Mouse (Mus musculus): ENCODE results near the gene Gm20388.

The Gm20388 gene

DNA sequence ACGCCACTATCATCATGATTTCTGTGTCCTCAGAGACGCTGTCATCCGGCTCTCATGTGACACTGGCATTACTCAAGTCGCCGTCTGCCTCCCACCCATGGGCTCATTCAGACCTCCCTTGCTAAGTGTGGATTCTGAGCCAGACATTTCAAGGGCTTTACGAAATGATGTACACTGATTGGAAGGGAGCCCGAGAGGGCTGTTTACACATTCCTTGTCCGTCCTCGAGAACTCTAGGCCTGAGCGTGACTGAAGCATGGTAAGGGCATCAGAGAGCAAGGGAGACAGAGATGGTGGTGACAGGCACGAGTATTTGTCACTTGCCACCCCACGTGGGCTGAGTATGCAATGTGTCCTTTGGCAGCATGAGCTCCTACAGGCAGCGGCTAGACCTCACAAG lies 4271.6 kb downstream of the Gm20388 start:
- DNase-seq (ENCODE audit: low spot score) = no peak

DNA sequence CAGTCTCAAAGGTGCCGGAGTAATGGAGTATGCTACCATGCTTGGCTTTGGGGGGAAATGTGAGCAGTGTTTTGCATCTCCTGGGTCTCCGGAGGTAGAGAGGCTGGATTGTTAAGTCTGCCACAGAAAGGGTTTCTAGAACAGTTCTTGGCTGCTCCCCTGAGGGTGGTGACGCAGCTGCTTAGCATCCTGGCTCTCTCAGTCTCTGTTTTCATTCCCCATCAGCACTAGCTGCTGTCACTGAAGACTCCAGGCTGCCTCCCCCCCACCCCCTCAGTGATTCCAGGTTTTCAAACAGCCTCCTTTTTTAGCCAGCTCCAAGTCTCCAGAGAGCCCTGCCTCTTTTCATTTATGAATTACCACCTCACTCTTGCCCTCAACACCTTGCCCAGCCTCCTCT lies 4273.4 kb downstream of the Gm20388 start:
- DNase-seq (ENCODE audit: low spot score) = no peak

DNA sequence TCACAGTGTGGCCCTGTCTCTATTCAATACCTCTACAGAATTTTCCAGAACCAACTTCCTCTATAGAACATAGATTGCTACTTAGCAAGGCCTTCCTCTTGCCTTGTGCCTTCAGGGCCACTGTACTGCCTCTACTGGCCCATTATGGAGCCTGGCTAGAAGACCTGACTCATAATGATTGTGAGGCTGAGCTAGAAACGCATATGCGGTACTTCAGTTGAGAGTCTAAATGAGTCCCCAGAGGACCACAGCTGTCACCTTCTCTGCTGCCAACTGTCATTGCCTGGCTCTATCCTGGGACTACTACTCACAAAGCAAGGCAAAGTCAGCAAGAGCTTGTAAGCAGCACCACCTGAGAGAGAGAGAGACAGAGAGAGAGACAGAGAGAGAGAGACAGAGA lies 4273.9 kb downstream of the Gm20388 start:
- DNase-seq (ENCODE audit: low spot score) = no peak

GRCm38 (mm10) chr8:124185081-124185480 lies 4274.4 kb downstream of the Gm20388 start:
- no peak for DNase-seq (ENCODE audit: low spot score)

- DNase-seq (ENCODE audit: low spot score) = no peak
These were observed 4279.7 kb downstream of the Gm20388 start for GRCm38 (mm10) chr8:124190388-124190787.

- no peak for DNase-seq (ENCODE audit: low spot score)
These were observed 4281.6 kb downstream of the Gm20388 start for GRCm38 (mm10) chr8:124192242-124192641.

GRCm38 (mm10) chr8:124192976-124193375 lies 4282.3 kb downstream of the Gm20388 start:
- no peak for DNase-seq (ENCODE audit: low spot score)

GRCm38 (mm10) chr8:124193992-124194391 lies 4283.4 kb downstream of the Gm20388 start:
- no peak for DNase-seq (ENCODE audit: low spot score)

DNA sequence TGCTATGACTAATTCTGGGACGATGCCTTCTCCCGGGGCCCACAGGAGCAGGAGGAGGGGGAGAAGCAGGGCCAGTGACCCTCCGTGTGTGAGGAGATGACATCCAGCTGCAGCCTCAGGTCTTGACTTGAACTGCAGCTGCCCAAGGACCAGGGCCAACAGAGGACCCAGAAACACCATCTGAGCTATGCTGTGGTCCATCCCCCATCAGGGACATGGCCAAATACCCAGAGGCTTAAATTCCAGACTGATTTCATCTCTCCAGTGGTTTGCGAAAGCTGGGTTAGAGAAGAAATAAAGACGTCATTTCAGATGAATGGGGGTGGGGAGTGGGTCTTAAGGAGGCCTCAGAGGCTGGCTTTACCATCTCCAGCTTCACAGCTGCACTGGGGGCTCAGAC lies 4285.6 kb downstream of the Gm20388 start:
- DNase-seq (ENCODE audit: low spot score) = no peak

GRCm38 (mm10) chr8:124196797-124197196 lies 4286.2 kb downstream of the Gm20388 start:
- DNase-seq (ENCODE audit: low spot score) = no peak

DNA sequence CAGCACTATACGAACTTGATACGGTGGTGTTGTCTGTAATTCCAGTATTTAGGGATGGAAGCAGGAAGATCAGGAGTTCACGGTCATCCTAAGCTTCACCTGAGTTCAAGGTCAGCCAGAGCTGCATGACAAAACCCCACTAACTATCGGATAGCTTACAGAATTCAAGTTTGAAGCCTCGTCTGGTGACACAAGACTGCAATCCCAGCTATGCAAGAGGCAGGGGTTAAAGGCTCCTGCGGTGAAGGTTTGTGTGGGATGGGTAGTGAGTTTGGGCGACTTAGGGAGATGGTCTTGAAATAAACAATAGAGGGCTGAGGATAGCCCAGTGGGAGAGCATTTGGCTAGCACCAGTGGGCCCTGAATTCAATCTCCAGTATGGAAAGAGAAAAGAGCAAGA lies 4287.6 kb downstream of the Gm20388 start:
- no peak for DNase-seq (ENCODE audit: low spot score)

DNA sequence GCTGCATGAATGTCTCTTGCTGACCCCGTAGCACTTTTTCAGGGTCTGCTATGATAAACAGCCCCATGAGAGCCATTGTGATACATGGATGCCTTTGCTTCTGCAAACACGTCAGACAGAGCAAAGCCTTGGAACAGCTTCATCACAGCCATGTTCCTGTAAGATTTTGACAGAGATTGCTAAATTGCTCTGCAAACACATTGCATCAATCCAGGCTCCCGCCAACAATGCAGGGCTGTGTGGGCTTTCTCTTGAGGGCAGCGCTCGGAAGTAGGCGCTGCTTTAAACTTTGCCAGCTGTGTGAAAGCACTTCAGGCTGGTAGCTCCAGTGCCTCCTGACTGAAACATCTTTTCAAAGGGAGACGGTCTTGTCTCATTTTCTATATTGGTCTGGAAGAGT lies 4289.8 kb downstream of the Gm20388 start:
- DNase-seq (ENCODE audit: low spot score) = no peak

GRCm38 (mm10) chr8:124201706-124202105 lies 4291.1 kb downstream of the Gm20388 start:
- DNase-seq (ENCODE audit: low spot score) = no peak

- no peak for DNase-seq (ENCODE audit: low spot score)
These were observed 4292.3 kb downstream of the Gm20388 start for GRCm38 (mm10) chr8:124202895-124203294.

DNA sequence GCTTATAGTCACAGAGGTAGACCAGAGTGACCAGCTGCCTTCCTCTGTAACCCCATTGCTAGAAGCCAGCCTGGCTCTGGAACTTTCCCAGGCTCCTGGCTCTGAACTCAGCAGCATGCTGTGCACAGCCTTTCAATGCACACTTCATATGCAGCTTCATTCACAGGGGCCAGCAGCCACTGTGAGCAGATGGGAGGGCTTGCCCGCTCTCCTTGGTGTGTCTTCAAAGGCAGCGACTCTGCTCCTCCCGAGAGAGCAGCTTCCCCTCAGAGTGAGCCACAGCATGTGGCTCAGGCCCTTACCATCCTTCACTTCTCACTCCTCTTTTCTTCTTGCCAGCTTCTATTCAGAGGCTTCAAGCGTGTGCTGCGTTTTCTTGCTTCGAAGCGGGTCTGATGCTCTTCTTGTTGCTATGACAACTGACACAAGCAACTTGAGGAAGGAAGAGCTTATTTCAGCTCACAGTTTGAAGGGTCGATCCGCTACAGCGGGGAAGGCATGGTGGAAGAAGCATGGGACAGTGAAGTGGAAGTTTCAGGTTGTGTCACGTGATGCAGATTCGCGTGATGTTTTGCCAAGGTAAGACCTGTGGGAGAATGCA lies 4293.5 kb downstream of the Gm20388 start:
- DNase-seq (ENCODE audit: low spot score) = no peak

- DNase-seq (ENCODE audit: low spot score) = no peak
These were observed 4301.5 kb downstream of the Gm20388 start for GRCm38 (mm10) chr8:124212148-124212547.

- no peak for DNase-seq (ENCODE audit: low spot score)
These were observed 4306.3 kb downstream of the Gm20388 start for GRCm38 (mm10) chr8:124216951-124217350.

GRCm38 (mm10) chr8:124229883-124230282 lies 4319.2 kb downstream of the Gm20388 start:
- no peak for DNase-seq (ENCODE audit: low spot score)

- DNase-seq (ENCODE audit: low spot score) = no peak
These were observed 4320.0 kb downstream of the Gm20388 start for GRCm38 (mm10) chr8:124230496-124231175.

DNA sequence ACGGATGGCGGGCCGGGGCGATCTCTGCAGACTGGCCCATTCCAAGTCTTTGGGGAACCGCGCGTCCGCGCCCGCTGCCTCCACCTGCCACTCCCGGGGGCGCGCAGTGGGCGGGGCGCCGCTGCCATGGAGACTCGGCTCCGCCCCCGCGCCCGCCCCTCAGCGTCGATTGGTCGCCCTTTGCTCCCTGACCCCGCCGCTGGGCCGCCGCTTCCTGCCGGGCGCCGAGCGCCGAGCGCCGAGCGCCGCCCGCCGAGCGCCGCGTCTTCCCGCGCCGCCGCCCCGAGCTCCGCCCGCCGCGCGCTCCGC lies 4320.5 kb downstream of the Gm20388 start, which contains the start of gene Galnt2:
TSS of gene Galnt2 (plus strand) at position 216 of the 309 bp plus-strand sequence.
- DNase-seq (ENCODE audit: low spot score) = peak; percentile 84

GRCm38 (mm10) chr8:124231485-124232279 lies 4321.0 kb downstream of the Gm20388 start:
- peak; percentile 54 for DNase-seq (ENCODE audit: low spot score)

DNA sequence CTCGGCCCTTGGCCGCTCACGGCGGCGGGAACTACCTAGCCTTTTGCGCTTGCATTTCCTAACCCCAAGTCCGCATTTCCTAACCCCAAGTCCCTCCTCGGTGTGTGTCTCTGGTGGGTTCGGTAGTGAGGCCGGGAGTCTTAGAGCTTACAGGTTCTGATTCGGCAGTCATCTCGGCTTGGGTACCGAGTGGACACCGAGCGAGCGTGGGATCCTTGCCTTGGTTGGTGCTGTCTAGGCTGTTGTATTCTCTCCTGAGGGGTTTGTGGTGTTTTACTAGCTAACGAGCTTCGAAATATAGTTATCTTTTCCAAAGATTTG lies 4321.6 kb downstream of the Gm20388 start:
- no peak for DNase-seq (ENCODE audit: low spot score)

DNA sequence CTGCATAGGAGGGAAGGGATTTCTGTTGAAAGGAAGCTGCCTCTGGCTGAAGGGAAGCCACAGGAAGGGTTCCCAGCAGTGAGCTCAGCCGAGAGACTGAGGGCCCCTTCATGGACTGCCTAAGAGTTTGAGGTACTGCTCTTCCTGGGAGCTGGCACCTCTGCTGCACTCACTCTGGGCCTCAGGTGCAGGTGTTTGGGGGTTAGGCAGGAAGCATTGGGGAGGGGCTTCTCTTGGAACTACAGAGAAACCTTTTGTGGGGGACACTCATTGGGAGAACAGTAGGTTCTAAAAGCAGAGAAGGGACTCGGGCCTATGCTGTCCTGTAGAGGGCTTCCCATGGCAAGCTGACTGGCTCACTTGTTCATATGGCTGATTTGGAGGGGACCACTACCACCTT lies 4323.9 kb downstream of the Gm20388 start:
- no peak for DNase-seq (ENCODE audit: low spot score)

Data from ovary, postnatal 14 days (tissue).